Mouse (Mus musculus) kidney, adult 2 months (tissue): ENCODE data around the gene Prss50.

Source experiments
- CTCF ChIP-seq: fragments of 200-500 bp; conservative IDR thresholded peaks from 2 replicates; pipeline ENCODE4 v1.5.1; 2011; ENCODE audit warnings: low read depth, mild to moderate bottlenecking, control low read depth, low read length, moderate library complexity, mixed read lengths; ENCODE audit not compliant: insufficient read depth, insufficient read length
- POLR2A ChIP-seq: fragments of 200-500 bp; IDR thresholded peaks from one replicate; pipeline ENCODE4 v1.6.1; 2011; ENCODE audit warnings: low read depth, low read length, control low read depth

- TF ChIP-seq CTCF (no peak), POLR2A (no peak)
Measured at GRCm38 (mm10) chr9:110856920-110857319, 847 bp upstream of the Prss50 start.
